Mouse (Mus musculus) left cerebral cortex, adult 11 months (tissue): ENCODE results near the gene Wdr82.

ENCODE experiments used
- DNase-seq: peaks from one replicate; pipeline ENCODE4 v3.0.0; 2022; ENCODE audit warnings: low spot score

Wdr82 gene

GRCm38 (mm10) chr9:106198962-106199458 lies 28.3 kb downstream of the Wdr82 start:
- no peak for DNase-seq

GRCm38 (mm10) chr9:106199535-106200272 lies 29.0 kb downstream of the Wdr82 start, which contains the start of gene Ppm1m:
Gene Ppm1m (minus strand): TSS chr9:106199746.
- no peak for DNase-seq

- no peak for DNase-seq
Observed at GRCm38 (mm10) chr9:106201895-106202294, 31.2 kb downstream of the Wdr82 start.

- DNase-seq: peak; percentile 85
Observed at GRCm38 (mm10) chr9:106202819-106203636, 32.3 kb downstream of the Wdr82 start, which contains the start of gene Twf2. Gene Twf2 (plus strand): TSS chr9:106203108.

GRCm38 (mm10) chr9:106203990-106204851 lies 33.5 kb downstream of the Wdr82 start:
- DNase-seq: no peak

- no peak for DNase-seq
Observed at GRCm38 (mm10) chr9:106205713-106206290, 35.1 kb downstream of the Wdr82 start.

- DNase-seq: no peak
Observed at GRCm38 (mm10) chr9:106206515-106206914, 35.8 kb downstream of the Wdr82 start.

GRCm38 (mm10) chr9:106208181-106208580 lies 37.5 kb downstream of the Wdr82 start:
- DNase-seq: no peak

GRCm38 (mm10) chr9:106209954-106210353 lies 39.2 kb downstream of the Wdr82 start:
- no peak for DNase-seq

GRCm38 (mm10) chr9:106210853-106211609 lies 40.3 kb downstream of the Wdr82 start:
- DNase-seq: no peak

- DNase-seq: no peak
Observed at GRCm38 (mm10) chr9:106211680-106212593, 41.2 kb downstream of the Wdr82 start.

GRCm38 (mm10) chr9:106212594-106212981 lies 41.9 kb downstream of the Wdr82 start:
- DNase-seq: no peak

GRCm38 (mm10) chr9:106215341-106216125 lies 44.8 kb downstream of the Wdr82 start:
- DNase-seq: no peak

- no peak for DNase-seq
Observed at GRCm38 (mm10) chr9:106216971-106217370, 46.2 kb downstream of the Wdr82 start.

GRCm38 (mm10) chr9:106220894-106221523 lies 50.3 kb downstream of the Wdr82 start:
- DNase-seq: no peak

- DNase-seq: no peak
Observed at GRCm38 (mm10) chr9:106222261-106222851, 51.6 kb downstream of the Wdr82 start, which contains the start of gene Tlr9. Gene Tlr9 (plus strand): TSS chr9:106222598.

GRCm38 (mm10) chr9:106222994-106223393 lies 52.3 kb downstream of the Wdr82 start:
- DNase-seq: no peak
